Mouse (Mus musculus) midbrain, embryonic 12.5 days (tissue): ENCODE results near the gene Abcb5. TPM values are rescaled to one million over a fixed set of nuclear protein-coding genes. Genes with fewer than 3 reads are reported as not detected.

Experiments used
- ATAC-seq: fragments of 200-750 bp; cut with Nextera tagmentation; 2 replicates; pipeline ENCODE4 v1.8.0; 2017; ENCODE audit warnings: low read depth, moderate TSS enrichment, moderate library complexity; ENCODE audit not compliant: low FRiP score
- H3K27ac ChIP-seq: fragments of 300-500 bp; sonication (generic); replicated peaks from 2 replicates; pipeline ENCODE4 v1.5.1; 2016; ENCODE audit warnings: mild to moderate bottlenecking
- H3K27me3 ChIP-seq: fragments of 300-500 bp; sonication (generic); 2 replicates; pipeline ENCODE4 v1.6.1; 2016; ENCODE audit warnings: mild to moderate bottlenecking
- H3K36me3 ChIP-seq: fragments of 300-500 bp; sonication (generic); 2 replicates; pipeline ENCODE4 v1.6.1; 2016
- H3K4me1 ChIP-seq: fragments of 300-500 bp; sonication (generic); 2 replicates; pipeline ENCODE4 v1.6.1; 2016
- H3K4me2 ChIP-seq: fragments of 300-500 bp; sonication (generic); replicated peaks from 2 replicates; pipeline ENCODE4 v1.6.1; 2016; ENCODE audit warnings: mild to moderate bottlenecking, moderate library complexity
- H3K4me3 ChIP-seq: fragments of 300-500 bp; sonication (generic); 2 replicates; pipeline ENCODE4 v1.5.1; 2016; ENCODE audit warnings: mild to moderate bottlenecking
- H3K9ac ChIP-seq: fragments of 300-500 bp; sonication (generic); replicated peaks from 2 replicates; pipeline ENCODE4 v1.6.1; 2016; ENCODE audit warnings: mild to moderate bottlenecking, moderate library complexity
- H3K9me3 ChIP-seq: fragments of 300-500 bp; sonication (generic); 2 replicates; pipeline ENCODE4 v1.6.1; 2016; ENCODE audit warnings: mild to moderate bottlenecking
- WGBS: fragments of 180-500 bp; shearing (Covaris S2); methylation state at CpG from one replicate; pipeline ENCODE4 v1.1.7; 2016; 5-methylcytosine and 5-hydroxymethylcytosine counted together
- polyA plus RNA-seq: library from polyadenylated mRNA; unstranded; fragments of >200 nt; fragmentation: Nextera tagmentation; extraction: Ambion mirVana; gene quantifications from 2 replicates; pipeline ENCODE4 v1.2.1, GENCODE M21; 2016

Abcb5 gene
- polyA plus RNA-seq, 1 experiment from 2014 or later: not detected

- 2% methylated on average over 11 of the region's 11 CpGs for WGBS
Observed at GRCm38 (mm10) chr12:118837361-118837760, 128.9 kb downstream of the Abcb5 start.

GRCm38 (mm10) chr12:118836411-118837341 lies 129.5 kb downstream of the Abcb5 start:
- no peak overlapping the region for H3K27ac ChIP-seq
- H3K9ac ChIP-seq: peak overlapping the region; percentile 58
- H3K27me3 ChIP-seq: peaks cover 66% of the 10 kb centered on the region
- H3K4me3 ChIP-seq: peak overlapping the region; percentile 53
- H3K4me2 ChIP-seq: peak overlapping the region; percentile 81
- peak; percentile 85 for ATAC-seq
- H3K4me1 ChIP-seq: peaks cover 20% of the 10 kb centered on the region
- no peaks in the 10 kb centered on the region for H3K36me3 ChIP-seq
- under 1% methylated on average over 67 of the region's 72 CpGs for WGBS
- no peaks in the 10 kb centered on the region for H3K9me3 ChIP-seq

More at GRCm38 (mm10) chr12:118837361-118837760, 128.9 kb downstream of the Abcb5 start:
- no peaks in the 10 kb centered on the region for H3K36me3 ChIP-seq
- H3K4me2 ChIP-seq: peak overlapping the region; percentile 81
- peak overlapping the region; percentile 53 for H3K4me3 ChIP-seq
- H3K4me1 ChIP-seq: peaks cover 20% of the 10 kb centered on the region
- H3K27me3 ChIP-seq: peaks cover 59% of the 10 kb centered on the region
- no peaks in the 10 kb centered on the region for H3K9me3 ChIP-seq
- H3K27ac ChIP-seq: no peak overlapping the region
- ATAC-seq: no peak
- peak overlapping the region; percentile 58; the same call in 1 of the 2 replicates for H3K9ac ChIP-seq

DNA sequence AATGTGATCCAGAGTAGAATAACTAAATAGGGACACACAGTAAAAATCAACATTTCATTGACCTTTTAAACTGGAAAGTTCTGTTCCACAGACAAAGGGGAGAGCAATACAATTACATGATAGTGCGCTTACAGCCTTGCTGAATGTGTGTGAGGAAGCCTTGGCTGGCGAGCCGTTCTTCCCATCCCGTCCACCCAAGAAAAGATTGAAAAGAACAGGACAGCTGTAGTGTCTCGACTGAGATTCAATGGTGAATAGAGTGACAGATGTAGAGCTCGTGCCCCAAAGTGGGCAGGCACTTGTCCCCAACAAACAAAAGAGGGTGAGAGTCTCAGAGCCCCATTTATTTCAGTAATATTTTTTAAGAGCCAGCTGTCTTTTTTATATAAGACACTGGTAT lies 136.3 kb downstream of the Abcb5 start:
- ATAC-seq: peak; percentile 23; the same call in 1 of the 2 replicates
- Histone ChIP-seq H3K27me3 (peaks cover 11% of the 10 kb centered on the region), H3K4me3 (no peak overlapping the region), H3K9me3 (no peaks in the 10 kb centered on the region), H3K4me2 (no peak overlapping the region), H3K36me3 (no peaks in the 10 kb centered on the region), H3K4me1 (no peaks in the 10 kb centered on the region), H3K9ac (no peak overlapping the region), H3K27ac (no peak overlapping the region)
- 57% methylated on average over 6 of the region's 6 CpGs for WGBS

Other genes starting within 250 kb of the Abcb5 start
- gene Sp8, start 120.1 kb downstream of the Abcb5 start, polyA plus RNA-seq: 6.2 and 8.3 TPM in 2 replicates